Mouse (Mus musculus): Measurements from ENCODE around the gene Clcnka. TPM values are rescaled to one million over a fixed set of nuclear protein-coding genes. Genes with fewer than 3 reads are reported as not detected.

Clcnka gene
- polyA plus RNA-seq, 1 experiment from 2014 or later = not detected

- Histone ChIP-seq H3K9ac (replicated peaks) (no peak within 1 kb of the TSS), H3K27me3 (replicated peaks) (no peaks in the 10 kb centered on the region), H3K4me2 (no peak within 1 kb of the TSS), H3K4me3 (replicated peaks) (no peak within 1 kb of the TSS), H3K36me3 (no peaks in the 10 kb centered on the region), H3K9me3 (replicated peaks) (no peaks in the 10 kb centered on the region), H3K4me1 (peaks cover 13% of the 10 kb centered on the region), H3K27ac (replicated peaks) (no peak within 1 kb of the TSS)
- ATAC-seq (ENCODE audit: low FRiP score) = no peak
- 67% methylated on average over 9 of the region's 9 CpGs for WGBS
Measured at GRCm38 (mm10) chr4:141420192-141420829, 21.8 kb upstream of the Clcnka start, which contains the start of gene Hspb7. TSS of gene Hspb7 (plus strand) at chr4:141420779.

GRCm38 (mm10) chr4:141419398-141420191 is 21.1 kb upstream of the Clcnka start:
- ATAC-seq (ENCODE audit: low FRiP score) = no peak
- WGBS = 69% methylated on average over 27 of the region's 27 CpGs

GRCm38 (mm10) chr4:141415924-141416323 is 17.4 kb upstream of the Clcnka start, which contains the start of gene Clcnkb:
TSS of gene Clcnkb (minus strand) at chr4:141416014.
- no peaks in the 10 kb centered on the region for H3K36me3 ChIP-seq
- peaks cover 6% of the 10 kb centered on the region; the same call in 1 of the 2 replicates for H3K4me1 ChIP-seq
- ATAC-seq (ENCODE audit: low FRiP score) = no peak

More at GRCm38 (mm10) chr4:141419398-141420191, 21.1 kb upstream of the Clcnka start:
- H3K4me2 ChIP-seq = no peak overlapping the region
- no peaks in the 10 kb centered on the region for H3K36me3 ChIP-seq
- no peak overlapping the region for H3K4me3 ChIP-seq (replicated peaks)
- no peak overlapping the region for H3K9ac ChIP-seq (replicated peaks)
- no peak overlapping the region for H3K27ac ChIP-seq (replicated peaks)
- no peaks in the 10 kb centered on the region for H3K27me3 ChIP-seq (replicated peaks)
- peaks cover 7% of the 10 kb centered on the region; the same call in 1 of the 2 replicates for H3K4me1 ChIP-seq
- H3K9me3 ChIP-seq (replicated peaks) = no peaks in the 10 kb centered on the region

GRCm38 (mm10) chr4:141411430-141411992 is 13.0 kb upstream of the Clcnka start:
- Histone ChIP-seq H3K36me3 (no peaks in the 10 kb centered on the region), H3K4me2 (no peak overlapping the region), H3K4me1 (peaks cover 2% of the 10 kb centered on the region; the same call in 1 of the 2 replicates), H3K4me3 (replicated peaks) (no peak overlapping the region), H3K9me3 (replicated peaks) (no peaks in the 10 kb centered on the region), H3K27ac (replicated peaks) (no peak overlapping the region), H3K27me3 (replicated peaks) (no peaks in the 10 kb centered on the region; the same call in 1 of the 2 replicates), H3K9ac (replicated peaks) (no peak overlapping the region)
- 17% methylated on average over 22 of the region's 22 CpGs for WGBS
- no peak for ATAC-seq (ENCODE audit: low FRiP score)

More at GRCm38 (mm10) chr4:141415924-141416323, 17.4 kb upstream of the Clcnka start, which contains the start of gene Clcnkb:
- no peak within 1 kb of the TSS for H3K27ac ChIP-seq (replicated peaks)
- H3K4me2 ChIP-seq = no peak within 1 kb of the TSS
- H3K9ac ChIP-seq (replicated peaks) = no peak within 1 kb of the TSS
- WGBS = 62% methylated on average over 7 of the region's 7 CpGs
- no peaks in the 10 kb centered on the region; the same call in 1 of the 2 replicates for H3K27me3 ChIP-seq (replicated peaks)
- H3K9me3 ChIP-seq (replicated peaks) = no peaks in the 10 kb centered on the region
- H3K4me3 ChIP-seq (replicated peaks) = no peak within 1 kb of the TSS

- H3K36me3 ChIP-seq = no peaks in the 10 kb centered on the region
- no peak overlapping the region for H3K9ac ChIP-seq (replicated peaks)
- H3K27ac ChIP-seq (replicated peaks) = no peak overlapping the region
- H3K4me3 ChIP-seq (replicated peaks) = no peak overlapping the region
- no peaks in the 10 kb centered on the region for H3K9me3 ChIP-seq (replicated peaks)
- peaks cover 6% of the 10 kb centered on the region for H3K4me1 ChIP-seq
- no peak overlapping the region for H3K4me2 ChIP-seq
- WGBS = 92% methylated on average over 3 of the region's 3 CpGs
- H3K27me3 ChIP-seq (replicated peaks) = peaks cover 4% of the 10 kb centered on the region
- ATAC-seq (ENCODE audit: low FRiP score) = no peak
Measured at GRCm38 (mm10) chr4:141408577-141408976, 10.1 kb upstream of the Clcnka start.

GRCm38 (mm10) chr4:141406516-141407299 is 8.2 kb upstream of the Clcnka start:
- Histone ChIP-seq H3K27me3 (replicated peaks) (peaks cover 5% of the 10 kb centered on the region), H3K4me1 (peaks cover 6% of the 10 kb centered on the region), H3K27ac (replicated peaks) (no peak overlapping the region), H3K36me3 (no peaks in the 10 kb centered on the region), H3K9ac (replicated peaks) (no peak overlapping the region), H3K4me2 (no peak overlapping the region), H3K4me3 (replicated peaks) (no peak overlapping the region), H3K9me3 (replicated peaks) (no peaks in the 10 kb centered on the region)
- ATAC-seq (ENCODE audit: low FRiP score) = no peak
- WGBS = 47% methylated on average over 14 of the region's 14 CpGs

- Histone ChIP-seq H3K4me2 (no peak overlapping the region), H3K9ac (replicated peaks) (no peak overlapping the region), H3K4me1 (peaks cover 4% of the 10 kb centered on the region), H3K27ac (replicated peaks) (no peak overlapping the region), H3K36me3 (no peaks in the 10 kb centered on the region), H3K27me3 (replicated peaks) (peaks cover 5% of the 10 kb centered on the region; the same call in 1 of the 2 replicates), H3K9me3 (replicated peaks) (no peaks in the 10 kb centered on the region), H3K4me3 (replicated peaks) (no peak overlapping the region)
- no peak for ATAC-seq (ENCODE audit: low FRiP score)
- 84% methylated on average over 3 of the region's 3 CpGs for WGBS
Measured at GRCm38 (mm10) chr4:141405314-141405622, 6.7 kb upstream of the Clcnka start.

- Histone ChIP-seq H3K9ac (replicated peaks) (peak overlapping the region; percentile 41), H3K36me3 (no peaks in the 10 kb centered on the region), H3K4me1 (peaks cover 4% of the 10 kb centered on the region), H3K27ac (replicated peaks) (no peak overlapping the region), H3K27me3 (replicated peaks) (peaks cover 5% of the 10 kb centered on the region; the same call in 1 of the 2 replicates), H3K4me3 (replicated peaks) (peak overlapping the region; percentile 14; the same call in 1 of the 2 replicates), H3K4me2 (peak overlapping the region; percentile 52), H3K9me3 (replicated peaks) (no peaks in the 10 kb centered on the region)
- ATAC-seq (ENCODE audit: low FRiP score) = peak; percentile 87
- 16% methylated on average over 15 of the region's 15 CpGs for WGBS
Measured at GRCm38 (mm10) chr4:141404518-141405313, 6.2 kb upstream of the Clcnka start.

- Histone ChIP-seq H3K4me3 (replicated peaks) (no peak overlapping the region), H3K27ac (replicated peaks) (no peak overlapping the region), H3K9me3 (replicated peaks) (no peaks in the 10 kb centered on the region), H3K27me3 (replicated peaks) (peaks cover 5% of the 10 kb centered on the region; the same call in 1 of the 2 replicates), H3K36me3 (no peaks in the 10 kb centered on the region), H3K4me2 (no peak overlapping the region), H3K9ac (replicated peaks) (no peak overlapping the region), H3K4me1 (peaks cover 4% of the 10 kb centered on the region)
- 89% methylated on average over 15 of the region's 15 CpGs for WGBS
- no peak for ATAC-seq (ENCODE audit: low FRiP score)
Measured at GRCm38 (mm10) chr4:141400171-141400570, 1.6 kb upstream of the Clcnka start.

- Histone ChIP-seq H3K4me3 (replicated peaks) (no peak overlapping the region), H3K9ac (replicated peaks) (no peak overlapping the region), H3K9me3 (replicated peaks) (no peaks in the 10 kb centered on the region), H3K36me3 (no peaks in the 10 kb centered on the region), H3K4me1 (peaks cover 4% of the 10 kb centered on the region; the same call in 1 of the 2 replicates), H3K4me2 (no peak overlapping the region), H3K27me3 (replicated peaks) (peaks cover 9% of the 10 kb centered on the region; the same call in 1 of the 2 replicates), H3K27ac (replicated peaks) (no peak overlapping the region)
- 77% methylated on average over 12 of the region's 12 CpGs for WGBS
- no peak for ATAC-seq (ENCODE audit: low FRiP score)
Measured at GRCm38 (mm10) chr4:141397861-141398260, 663 bp downstream of the Clcnka start.
